Mouse (Mus musculus): ENCODE measurements around the gene Alk. TPM values are rescaled to one million over a fixed set of nuclear protein-coding genes. Genes with fewer than 3 reads are reported as not detected.
A peak's percentile ranks its signal among the peaks of the same experiment; 100 is the strongest.

The Alk gene
- total RNA-seq, 2 experiments from 2014 or later: 0.05 TPM; not detected in 1

DNA sequence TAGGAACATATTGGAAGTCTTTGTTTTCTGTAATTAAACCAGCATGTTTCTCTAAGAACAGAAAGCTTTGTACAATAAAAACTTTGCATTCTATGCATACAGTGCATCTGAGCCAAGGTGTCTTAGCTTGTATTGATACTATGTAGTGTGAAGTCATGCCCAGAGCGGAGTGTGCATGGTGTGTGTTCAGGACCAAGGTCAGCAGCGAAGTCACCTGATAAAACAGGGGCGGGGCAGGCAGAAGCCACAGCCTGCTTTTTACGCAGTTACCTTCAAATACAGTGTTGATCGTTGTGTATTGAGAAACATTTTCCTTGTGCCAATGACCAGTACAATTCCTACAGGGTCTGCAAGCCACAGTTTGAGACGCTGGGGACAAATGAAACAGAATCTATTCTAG is 327.6 kb downstream of the Alk start:
- intact Hi-C loops (cut with DNase I): no loop called here
- DNase-seq: no peak

DNA sequence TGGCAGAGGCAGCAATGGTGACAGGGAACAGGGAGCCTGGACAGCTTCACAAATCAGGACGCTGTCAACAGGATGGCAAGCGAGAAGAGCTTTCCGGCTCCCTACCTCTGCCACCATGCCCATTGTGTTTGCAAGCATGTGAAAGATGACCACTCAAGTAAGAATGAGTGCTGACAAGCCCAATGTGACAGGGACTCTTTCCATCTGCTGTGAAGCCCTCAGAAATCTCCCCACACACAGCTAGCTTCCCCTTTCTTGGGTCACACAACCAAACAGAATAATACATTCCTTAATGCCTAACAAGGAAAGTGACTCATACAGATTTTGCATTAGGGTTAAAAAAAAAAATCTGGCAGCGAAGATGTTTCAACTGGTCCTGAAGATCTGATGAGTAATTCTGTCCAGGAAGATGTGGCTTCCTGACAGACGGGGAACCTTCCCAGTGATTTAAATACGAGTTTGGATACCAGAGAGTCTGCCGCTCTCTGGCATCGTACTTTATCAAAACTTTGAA is 329.0 kb downstream of the Alk start:
- intact Hi-C loops (cut with DNase I): no loop called here
- DNase-seq: peak in 1 of 2 experiments; percentile 38

DNA sequence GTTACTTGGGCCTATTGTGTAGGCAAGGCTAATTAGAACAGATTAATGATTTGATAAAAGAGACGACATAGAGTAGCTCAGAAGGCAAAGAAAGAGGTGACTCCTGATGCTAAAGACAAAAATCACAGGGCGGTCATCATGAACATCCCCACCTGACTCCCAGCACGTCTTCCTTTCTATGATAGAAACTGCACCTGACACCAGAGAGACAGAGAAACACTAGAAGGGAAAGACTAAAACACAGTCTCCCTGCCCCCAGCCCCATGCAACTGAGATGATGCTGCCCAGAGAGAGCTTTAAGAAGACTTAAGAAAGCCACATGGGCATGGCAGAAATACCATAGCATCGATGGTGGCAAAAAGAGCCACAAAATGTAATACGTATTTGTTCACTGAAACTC is 330.2 kb downstream of the Alk start:
- intact Hi-C loops (cut with DNase I): no loop called here
- DNase-seq: no peak

DNA sequence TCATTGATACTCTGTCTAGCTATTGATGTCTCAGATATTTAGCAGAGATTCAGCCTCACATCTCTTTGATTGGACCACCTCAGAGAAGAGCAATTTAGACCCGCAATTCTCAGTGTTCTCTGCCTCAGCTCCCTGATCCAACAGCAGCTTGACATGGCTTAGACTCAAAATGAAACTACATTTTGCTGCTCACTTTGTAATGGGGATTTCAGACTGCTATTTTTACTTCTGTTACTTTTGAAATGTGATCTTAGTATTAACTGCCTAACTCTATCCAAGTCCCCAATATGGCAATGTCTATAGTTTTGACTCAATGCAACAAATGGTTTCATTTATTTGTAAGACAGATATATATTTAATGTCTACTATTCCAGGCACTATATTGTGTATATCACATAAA is 332.8 kb downstream of the Alk start:
- intact Hi-C loops (cut with DNase I): no loop called here
- no peak for DNase-seq

DNA sequence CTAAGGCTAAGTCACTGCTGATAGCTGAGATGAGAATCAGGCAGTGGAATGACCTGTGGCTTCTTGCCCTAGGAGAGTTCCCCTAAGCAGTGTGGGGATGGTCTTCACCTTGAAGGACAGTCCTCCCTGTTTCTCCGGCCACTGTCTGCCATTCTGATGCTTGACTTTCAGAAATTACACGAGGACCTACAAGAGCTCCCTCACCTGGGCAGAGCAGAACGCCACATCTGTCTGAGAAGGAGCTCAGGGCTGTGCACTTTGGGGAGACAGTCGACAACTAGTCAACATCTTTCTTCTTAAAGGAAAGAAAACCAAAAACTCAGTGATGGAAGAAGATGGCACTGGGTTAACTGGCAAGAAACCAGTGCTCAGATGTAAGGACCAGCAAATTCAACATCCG is 335.9 kb downstream of the Alk start:
- intact Hi-C loops (cut with DNase I): no loop called here
- no peak for DNase-seq

DNA sequence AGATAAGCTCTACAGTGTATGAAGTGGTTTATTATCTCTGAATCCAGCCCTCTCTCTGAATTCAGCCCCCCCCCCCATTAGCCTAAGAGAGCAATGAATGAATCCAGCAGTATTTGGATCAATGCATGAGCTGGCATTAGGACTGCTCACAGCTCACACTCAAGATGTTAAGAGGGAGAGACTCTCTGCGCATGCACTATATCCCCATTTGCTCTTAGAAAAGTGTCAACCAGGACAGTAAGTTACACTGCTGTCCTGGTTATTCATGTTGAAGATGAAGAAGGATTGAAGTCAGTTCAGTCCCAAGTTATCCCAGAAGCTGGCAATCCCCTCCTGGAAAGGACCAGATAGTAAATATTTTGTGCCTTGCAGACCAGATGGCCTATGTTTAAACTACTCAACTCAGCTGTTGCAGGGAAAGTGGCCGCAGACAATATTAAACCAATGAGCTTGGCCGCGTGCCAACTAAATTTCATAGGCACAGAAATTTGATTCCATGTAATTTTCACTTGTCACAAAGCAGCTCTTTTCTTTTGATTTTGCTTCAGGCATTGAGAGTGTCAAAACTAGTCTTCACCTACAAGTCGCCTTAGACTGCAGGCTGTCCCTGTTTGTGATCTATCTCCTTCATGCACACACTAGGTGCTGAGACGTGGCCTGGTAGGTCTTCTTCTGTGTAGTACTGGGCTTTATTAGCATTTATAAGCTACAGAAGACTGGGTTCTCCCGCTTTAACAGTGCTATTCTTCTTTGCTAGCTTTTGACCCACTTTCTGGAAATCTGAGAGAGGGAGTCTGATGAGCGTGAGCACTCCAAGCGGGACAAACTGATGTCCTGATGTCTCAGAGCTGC is 339.0 kb downstream of the Alk start:
- peak in 1 of 2 experiments; percentile 10 for DNase-seq
- intact Hi-C loops (cut with DNase I): no loop called here

DNA sequence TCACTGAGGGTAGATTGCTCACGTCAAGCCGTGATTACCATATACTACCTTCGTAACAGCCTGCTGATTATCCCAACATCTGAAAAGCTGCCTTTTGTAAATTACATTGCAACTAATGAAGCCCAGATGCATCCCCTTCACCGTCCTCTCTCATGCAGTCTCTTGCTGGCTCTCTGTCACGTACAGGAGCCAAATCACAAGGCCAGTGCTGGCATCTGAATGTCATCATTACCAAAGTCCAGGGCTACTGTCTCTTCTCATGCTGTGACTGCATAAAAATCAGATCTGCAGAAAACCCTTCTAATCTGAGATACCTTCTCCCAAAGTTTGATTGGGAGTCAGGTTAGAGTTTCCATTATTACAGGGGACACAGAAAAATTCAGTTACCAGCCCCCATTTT is 351.0 kb downstream of the Alk start:
- intact Hi-C loops (cut with DNase I): no loop called here
- no peak for DNase-seq

DNA sequence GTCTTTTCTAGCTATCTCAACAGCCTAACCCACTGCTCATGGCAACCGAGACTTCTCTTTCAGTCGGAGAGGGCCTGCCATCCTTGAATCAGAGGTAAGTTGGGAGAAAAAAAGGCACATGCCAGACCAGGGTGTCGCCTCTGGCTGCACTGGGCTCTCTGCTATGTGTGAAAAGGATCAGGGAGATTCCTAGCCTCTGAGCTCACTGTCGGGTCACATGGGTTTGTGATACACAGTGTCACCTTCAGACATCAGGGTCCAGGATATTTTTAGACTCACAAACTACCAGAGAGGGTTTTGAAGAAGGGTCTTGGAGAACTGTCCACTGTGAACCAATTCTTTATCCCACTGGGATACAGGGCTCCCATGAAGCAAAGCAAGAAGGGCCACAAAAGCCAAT is 352.9 kb downstream of the Alk start:
- DNase-seq: peak in 1 of 2 experiments; percentile 12
- intact Hi-C loops (cut with DNase I): no loop called here

DNA sequence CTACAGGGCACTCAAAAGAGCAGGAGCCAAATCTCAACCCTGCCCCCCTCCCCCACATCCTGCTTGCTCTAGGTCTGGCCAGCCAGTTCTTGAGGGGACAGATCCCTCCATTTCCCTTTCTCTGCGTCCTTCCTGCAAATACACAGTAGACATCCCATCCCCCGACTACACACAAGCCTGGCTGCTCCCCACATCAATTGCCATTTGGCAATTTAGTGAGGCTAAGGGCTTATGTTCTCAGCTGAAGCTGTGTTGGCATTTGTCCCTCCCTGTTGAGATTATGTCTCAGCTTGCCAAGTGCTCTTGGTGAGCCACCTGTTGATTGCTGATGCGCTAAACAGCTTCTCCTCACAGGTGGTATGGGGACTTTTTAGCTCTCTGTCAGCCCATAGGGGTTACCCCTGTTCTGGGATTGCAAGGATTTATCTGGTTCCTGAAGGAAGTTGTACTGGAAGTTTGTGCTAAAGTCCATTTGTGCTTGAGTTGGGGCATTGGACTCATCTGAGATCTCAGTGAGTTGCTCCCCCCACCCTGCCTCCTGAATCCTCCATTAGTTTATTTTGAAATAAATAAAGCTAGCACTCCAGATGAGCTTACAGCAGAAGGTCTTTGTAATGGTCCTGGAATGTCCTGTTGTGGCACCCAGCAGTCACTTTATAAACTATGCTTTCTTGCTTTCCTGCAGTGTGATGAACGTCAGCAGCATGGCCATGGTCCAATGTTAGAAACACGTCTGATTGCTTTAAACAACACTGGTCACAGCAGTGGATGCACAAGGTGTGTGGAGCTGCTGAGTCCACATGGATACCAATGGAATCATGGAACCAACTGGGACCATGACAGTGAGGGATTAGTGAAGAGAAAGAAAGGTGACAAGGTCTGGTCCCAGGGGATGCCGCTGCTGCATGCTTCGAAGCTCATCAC is 353.7 kb downstream of the Alk start:
- intact Hi-C loops (cut with DNase I): no loop called here
- peak in 1 of 2 experiments; percentile 9 for DNase-seq

DNA sequence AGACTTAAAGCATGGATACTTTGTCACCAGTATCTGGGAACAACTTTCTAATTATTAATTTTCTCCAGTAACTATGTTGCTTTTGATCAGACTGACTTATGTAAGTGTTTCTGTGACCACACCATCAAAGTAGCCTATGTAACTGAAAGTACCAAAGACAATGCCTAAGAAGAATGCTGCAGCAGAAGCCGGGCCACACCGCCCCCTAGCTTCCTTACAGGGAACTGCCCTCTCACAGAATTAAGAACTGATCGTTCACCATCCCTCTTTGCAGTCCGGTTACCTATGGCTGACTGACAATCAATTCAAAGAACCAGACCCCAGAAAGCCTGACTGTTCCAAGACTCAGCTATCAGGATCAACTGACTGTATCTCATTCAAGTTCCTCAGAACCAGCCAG is 362.4 kb downstream of the Alk start:
- intact Hi-C loops (cut with DNase I): loop anchor here (2.0 to 10.0 kb wide), 3 partner anchors 277 to 580 kb away; no protein-coding TSS in a partner anchor
- peak; percentile 31 to 44 for DNase-seq

DNA sequence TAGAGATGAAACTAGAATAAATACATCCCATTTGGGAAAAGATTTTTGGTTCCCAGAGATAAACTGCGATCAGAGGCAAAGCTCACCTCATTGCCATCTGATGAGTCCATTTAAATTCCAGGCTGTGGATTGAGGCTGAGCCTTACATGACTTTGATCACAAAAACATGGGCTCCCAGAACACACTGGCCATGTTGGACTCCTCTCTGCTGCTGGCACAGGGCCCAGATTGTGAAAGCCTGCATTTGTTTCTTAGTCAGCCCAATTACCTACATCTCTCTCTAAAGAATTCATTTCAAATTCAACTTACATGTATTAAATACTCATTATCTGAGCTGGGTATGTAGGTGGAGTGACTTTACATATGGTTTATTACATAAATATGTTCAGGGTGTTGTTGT is 367.1 kb downstream of the Alk start:
- intact Hi-C loops (cut with DNase I): no loop called here
- peak; percentile 23 to 39 for DNase-seq

DNA sequence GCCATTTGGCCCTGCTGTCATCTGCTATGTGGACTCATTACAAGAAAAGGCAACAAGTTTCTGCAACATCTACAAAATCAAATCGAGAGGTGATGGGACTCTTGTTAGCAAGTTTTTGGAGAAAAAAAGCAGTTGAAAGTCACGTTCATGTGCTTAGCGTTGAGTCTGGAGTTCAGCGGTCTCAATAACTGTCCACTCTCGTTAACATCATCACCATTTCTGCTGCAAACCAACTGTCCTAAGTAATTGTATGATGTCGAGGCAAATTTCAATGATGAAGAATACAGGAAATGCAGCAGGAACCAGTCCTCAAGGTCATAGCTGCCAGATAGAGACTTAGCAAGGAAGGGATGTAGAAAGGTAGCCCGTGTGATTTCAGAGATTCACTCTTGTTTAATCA is 373.5 kb downstream of the Alk start:
- DNase-seq: no peak
- intact Hi-C loops (cut with DNase I): no loop called here

DNA sequence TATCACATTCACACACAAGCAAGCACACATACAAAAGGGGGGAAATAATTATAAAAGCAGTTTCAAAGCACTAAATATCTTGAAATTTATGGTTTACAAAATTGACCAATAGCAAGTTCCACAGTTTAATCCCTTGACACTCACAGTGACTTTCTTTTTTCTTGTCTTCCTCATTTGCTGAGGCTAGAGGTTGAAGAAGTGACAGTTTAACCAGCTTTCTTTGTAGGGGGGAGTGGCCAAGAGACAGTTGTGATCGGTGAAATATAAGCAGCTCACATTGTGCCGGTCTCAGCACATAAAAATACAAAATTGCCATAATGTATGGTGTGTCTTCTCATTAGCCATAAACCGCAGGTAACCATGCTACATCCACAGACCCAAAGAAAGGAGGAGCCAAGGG is 385.6 kb downstream of the Alk start:
- intact Hi-C loops (cut with DNase I): no loop called here
- DNase-seq: no peak

DNA sequence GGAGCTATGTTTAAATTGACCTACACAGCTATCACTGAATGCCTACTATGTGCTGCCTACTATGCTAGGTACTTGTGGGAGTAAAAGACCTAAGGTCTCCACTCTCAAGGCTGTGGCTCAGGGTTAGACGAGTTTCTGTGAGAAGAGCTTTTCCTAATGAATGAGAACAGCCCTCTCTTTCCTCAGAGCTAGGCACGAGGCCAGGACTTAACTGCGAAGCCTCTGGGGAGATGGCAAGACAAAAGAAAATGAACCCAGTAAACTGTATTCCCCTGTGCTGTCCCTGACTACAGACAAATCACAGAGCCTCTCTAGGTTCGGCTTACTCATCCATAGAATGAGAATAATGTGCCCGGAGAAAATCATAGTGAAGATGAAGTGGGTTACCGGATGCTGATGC is 406.9 kb downstream of the Alk start:
- intact Hi-C loops (cut with DNase I): no loop called here
- peak; percentile 5 to 10 for DNase-seq

DNA sequence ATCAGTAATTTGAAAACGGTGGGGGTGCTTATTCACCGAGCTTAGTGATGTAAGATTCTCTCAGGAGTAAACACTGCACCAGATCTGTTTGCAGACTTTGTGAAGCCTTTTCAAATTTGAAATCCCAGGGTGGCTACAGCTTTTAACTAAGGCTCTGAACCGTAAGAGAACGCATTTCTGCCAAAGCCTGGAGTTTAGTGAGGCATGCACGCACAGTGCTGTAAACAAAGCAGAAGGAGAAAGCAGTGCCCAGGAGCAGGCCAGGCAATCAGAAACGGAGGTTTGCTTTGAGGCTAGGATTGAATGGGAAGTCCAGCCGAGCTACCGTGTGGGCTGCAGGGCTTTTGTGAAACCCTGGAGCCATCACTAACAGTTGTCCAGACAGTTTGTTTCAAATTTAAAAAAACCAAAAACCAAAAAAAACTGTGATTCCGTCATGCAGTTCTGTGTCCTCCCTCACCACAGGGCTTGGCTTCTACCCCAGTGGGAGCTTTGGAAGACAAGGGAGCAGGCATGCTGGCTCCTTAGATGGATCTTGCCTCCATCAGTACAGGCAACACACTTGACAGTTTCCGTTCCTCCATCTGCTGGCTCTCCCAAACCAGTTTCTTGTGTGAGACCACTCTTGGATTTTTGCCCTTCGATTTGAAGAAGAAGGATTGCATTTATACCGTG is 409.3 kb downstream of the Alk start:
- no peak for DNase-seq
- intact Hi-C loops (cut with DNase I): no loop called here

DNA sequence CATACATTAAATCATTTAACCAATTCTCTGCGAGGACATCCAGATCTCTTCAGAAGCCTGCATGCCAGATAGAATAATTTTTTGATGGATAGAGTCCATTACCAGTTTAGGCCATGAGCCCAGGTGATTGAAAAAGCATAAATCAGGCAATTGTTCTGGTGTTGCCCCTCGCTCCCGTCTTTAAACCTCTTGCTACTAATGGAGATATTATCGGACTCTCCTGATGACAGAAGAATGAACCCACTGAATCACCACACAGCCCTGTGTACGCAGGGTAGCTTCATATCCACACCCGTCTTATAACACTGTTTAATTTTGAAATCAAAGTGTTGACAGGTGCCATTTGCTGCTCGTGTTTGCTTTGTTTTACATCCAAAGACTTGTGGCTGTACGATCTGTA is 413.9 kb downstream of the Alk start:
- DNase-seq: no peak
- intact Hi-C loops (cut with DNase I): no loop called here

DNA sequence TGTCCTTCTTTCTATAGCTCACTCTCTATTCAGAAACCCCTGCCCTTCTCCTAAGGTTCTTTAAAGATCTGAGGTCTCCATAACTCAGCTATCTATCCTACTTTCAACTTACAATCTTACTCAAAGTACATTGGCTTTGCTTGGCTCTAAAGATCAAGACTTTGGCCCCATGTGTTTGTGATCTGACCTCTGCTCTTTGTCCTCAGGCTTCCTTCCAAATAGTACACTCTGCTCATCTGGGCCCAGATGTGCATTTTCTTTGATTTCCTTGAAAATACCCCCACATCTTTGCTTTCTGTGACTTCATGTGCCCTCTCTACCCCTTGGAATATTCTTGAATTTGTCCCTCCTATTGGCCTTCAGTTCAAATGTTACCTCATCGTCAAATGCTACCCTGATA is 417.4 kb downstream of the Alk start:
- DNase-seq: no peak
- intact Hi-C loops (cut with DNase I): no loop called here

DNA sequence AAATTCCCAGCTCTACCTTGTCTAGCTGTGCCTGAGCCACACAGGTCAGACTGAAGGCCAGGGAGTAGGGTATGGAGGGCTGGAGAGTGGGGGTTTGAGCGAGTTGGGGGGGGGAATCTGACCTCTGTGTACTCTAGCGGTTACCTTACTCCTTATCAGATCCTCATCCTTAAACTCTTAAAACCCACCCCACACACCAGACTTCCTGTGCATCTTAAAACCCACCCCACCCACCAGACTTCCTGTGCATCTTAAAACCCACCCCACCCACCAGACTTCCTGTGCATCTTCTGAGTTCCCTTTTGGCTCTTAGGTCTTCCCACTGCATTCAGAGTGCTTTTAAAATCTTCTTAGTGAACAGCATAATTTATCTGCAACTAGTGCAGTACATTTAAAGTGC is 422.0 kb downstream of the Alk start:
- intact Hi-C loops (cut with DNase I): no loop called here
- no peak for DNase-seq

DNA sequence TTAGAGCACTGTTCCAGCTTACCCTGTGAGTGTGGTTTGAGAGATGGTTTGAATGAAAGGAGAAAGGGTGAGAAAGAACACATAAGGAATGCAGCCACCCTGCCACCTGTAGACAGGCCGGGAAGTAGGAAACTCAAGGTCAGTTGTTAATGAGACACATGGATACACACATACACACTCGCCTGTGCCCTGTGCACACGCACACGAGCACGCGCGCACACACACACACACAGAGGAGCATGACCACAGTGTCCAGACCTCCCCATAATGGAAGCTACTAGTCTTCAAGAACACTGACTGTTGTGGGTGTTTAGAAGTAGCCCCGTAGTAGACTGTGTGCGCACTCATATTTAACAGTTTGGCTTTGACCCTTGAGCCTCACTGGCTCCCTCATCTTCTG is 424.2 kb downstream of the Alk start:
- no peak for DNase-seq
- intact Hi-C loops (cut with DNase I): no loop called here

DNA sequence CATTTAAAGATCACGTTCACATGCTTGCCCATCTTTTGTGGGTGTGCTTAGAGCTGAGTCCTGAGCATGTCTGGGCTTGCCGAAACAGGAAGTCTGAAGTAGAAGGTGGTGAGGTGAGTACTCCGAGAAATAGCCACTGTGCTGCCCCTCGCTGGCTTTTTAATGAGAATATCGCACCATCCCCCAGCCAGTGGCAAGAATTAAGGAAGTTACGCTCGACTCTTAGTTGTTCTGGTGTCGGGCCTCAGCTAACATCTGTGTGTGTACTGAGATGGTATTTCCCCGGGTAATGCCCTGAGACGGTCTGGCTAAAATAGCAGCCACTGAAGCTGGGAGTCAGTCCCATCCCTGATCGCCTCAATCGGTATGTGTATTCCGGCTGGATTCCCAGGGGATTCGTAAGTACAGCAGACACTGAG is 424.7 kb downstream of the Alk start:
- intact Hi-C loops (cut with DNase I): no loop called here
- DNase-seq: no peak

DNA sequence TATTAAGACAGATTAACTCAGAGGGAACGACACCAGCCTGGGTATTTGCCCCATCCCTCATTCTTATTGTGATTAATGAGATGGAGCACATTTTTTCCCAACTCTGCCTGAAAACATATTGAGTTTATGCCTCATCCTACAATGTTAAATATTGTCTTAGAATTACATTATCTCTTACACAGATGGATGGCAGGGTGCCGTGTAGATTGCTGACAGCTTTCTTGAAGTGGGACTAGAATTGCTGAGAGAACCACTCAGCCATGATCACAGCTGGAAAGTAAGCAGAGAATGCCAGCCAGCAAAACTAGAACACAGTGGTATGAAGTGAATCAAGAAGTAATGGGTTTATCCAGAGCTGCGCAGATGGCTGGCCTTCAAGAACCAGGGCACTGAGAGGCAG is 430.6 kb downstream of the Alk start:
- no peak for DNase-seq

More for the DNA sequence above, 430.6 kb downstream of the Alk start:
- intact Hi-C loops (cut with DNase I): no loop called here
